In the genomic region with DNA sequence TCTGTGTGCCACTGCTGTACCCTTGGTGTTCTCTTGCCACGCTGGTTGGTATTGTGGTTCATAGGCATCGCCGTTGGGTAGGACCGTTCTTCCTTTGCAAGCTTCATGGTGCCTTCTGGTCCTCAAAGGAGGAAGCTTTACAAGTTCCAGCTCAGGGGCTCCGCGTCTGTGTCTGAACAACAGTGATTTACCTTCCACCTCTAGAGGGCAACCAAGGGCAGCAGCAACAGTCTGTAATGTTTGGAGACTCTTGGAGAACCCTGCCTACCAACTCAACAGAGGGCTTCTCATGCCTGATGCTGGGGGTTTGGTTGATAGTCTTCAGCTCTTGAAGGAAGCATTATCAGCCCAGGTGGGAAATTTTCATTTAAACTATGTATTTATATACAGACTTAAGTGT, we compare ENCODE assay signal across 7 mouse cellular contexts. TPM values are rescaled to one million over a fixed set of nuclear protein-coding genes. Genes with fewer than 3 reads are reported as not detected.
DNase-seq lines count a peak whose midpoint lies in the region; ATAC-seq and TF ChIP-seq lines count a peak whose summit lies in the region.

No protein-coding gene starts in this region.

- H3K9me3 ChIP-seq in lung, embryonic 14.5 days (ENCODE audit: low read depth, low read length), result no peaks in the 10 kb centered on the region

- ATAC-seq in lung, embryonic 14.5 days (ENCODE audit: insufficient read depth), result no peak

- no peaks in the 10 kb centered on the region for H3K36me3 ChIP-seq in lung, embryonic 14.5 days (ENCODE audit: insufficient read depth)
- H3K36me3 ChIP-seq in splenic B cell, adult 2 months (ENCODE audit: control insufficient read depth, insufficient read depth, low read length, poor library complexity, severe bottlenecking), result no peaks in the 10 kb centered on the region

- no peak overlapping the region for H3K9ac ChIP-seq in lung, embryonic 14.5 days

- H3K4me1 ChIP-seq in lung, embryonic 14.5 days (ENCODE audit: insufficient read depth), result no peaks in the 10 kb centered on the region

- DNase-seq in urinary bladder, postnatal 36 days (ENCODE audit: low spot score in 2 of 2), result peak; percentile 11 to 31
- no peak for DNase-seq in urinary bladder, postnatal 4 days (ENCODE audit: low spot score in 2 of 2)
- DNase-seq in adrenal gland, postnatal 14 days, result peak; percentile 51
- peak; percentile 19 for DNase-seq in embryo, embryonic 11.5 days (ENCODE audit: low read depth, low spot score)
- peak; percentile 62 for DNase-seq in kidney, postnatal 10 days
- DNase-seq in lung, embryonic 14.5 days, result peak; percentile 64
- DNase-seq in splenic B cell, adult 2 months (ENCODE audit: low read depth, low spot score), result peak; percentile 69

- peak; percentile 66 for TF ChIP-seq CTCF in lung, embryonic 14.5 days (IDR thresholded peaks at IDR 0.05; ENCODE audit: low read depth)

- no peak overlapping the region for H3K4me3 ChIP-seq in lung, embryonic 14.5 days (ENCODE audit: low read depth, low read length)

- no peak overlapping the region for H3K4me2 ChIP-seq in lung, embryonic 14.5 days

- 75% methylated on average over 6 of the region's 6 CpGs for WGBS in lung, embryonic 14.5 days

- H3K27ac ChIP-seq in lung, embryonic 14.5 days (ENCODE audit: low read depth), result no peak overlapping the region

- H3K27me3 ChIP-seq in lung, embryonic 14.5 days (ENCODE audit: insufficient read depth, low read length), result no peaks in the 10 kb centered on the region
- H3K27me3 ChIP-seq in splenic B cell, adult 2 months (ENCODE audit: control insufficient read depth, insufficient read depth, low read length, poor library complexity, severe bottlenecking), result no peaks in the 10 kb centered on the region

RNA-seq across cellular contexts. Expression of gene Gabrr1, which starts 7.8 kb away (rescaled TPM):
- total RNA-seq in adrenal gland, postnatal 14 days (2021), result 0.15 and 0.19 TPM in 2 replicates
- not detected in 2 replicates for polyA plus RNA-seq in lung, embryonic 14.5 days (2014; fragmentation: Nextera tagmentation; extraction: Ambion mirVana)

Comparison
In these comparisons a context has a peak if more than half of its experiments do, and no peak if none do; other contexts are left out.
1. DNase-seq: peak in urinary bladder, postnatal 36 days (2 of 2), adrenal gland, postnatal 14 days (single experiment), embryo, embryonic 11.5 days (single experiment), kidney, postnatal 10 days (single experiment), lung, embryonic 14.5 days (single experiment) and splenic B cell, adult 2 months (single experiment); none in urinary bladder, postnatal 4 days (0 of 2).